Mouse (Mus musculus): ENCODE measurements at regions not wholly inside any gene's neighbourhood (a gene's known extent, or its start where the extent isn't known, plus 50 kb on each side); places are given as distances from the start of the nearest gene placed in this dataset.
A peak's percentile ranks its signal among the peaks of the same experiment; 100 is the strongest.

GRCm38 (mm10) chr19:50087277-50087676, 591.2 kb downstream of the Sorcs1 start:
- peak in 1 of 2 experiments; percentile 13 for DNase-seq (ENCODE audit: extremely low spot score in 1 of 2, low spot score in 2 of 2)
- intact Hi-C loops (cut with DNase I): no loop called here

- intact Hi-C loops (cut with DNase I): no loop called here
- DNase-seq (ENCODE audit: extremely low spot score in 1 of 2, low spot score in 2 of 2): no peak
Observed at GRCm38 (mm10) chr19:50077427-50078040, 600.9 kb downstream of the Sorcs1 start.

GRCm38 (mm10) chr19:50060448-50060847, 618.0 kb downstream of the Sorcs1 start:
- intact Hi-C loops (cut with DNase I): no loop called here

GRCm38 (mm10) chr19:50052910-50053309, 625.5 kb downstream of the Sorcs1 start:
- no peak for DNase-seq (ENCODE audit: extremely low spot score in 1 of 2, low spot score in 2 of 2)
- intact Hi-C loops (cut with DNase I): no loop called here

More at GRCm38 (mm10) chr19:50060448-50060847, 618.0 kb downstream of the Sorcs1 start:
- no peak for DNase-seq (ENCODE audit: extremely low spot score in 1 of 2, low spot score in 2 of 2)

- intact Hi-C loops (cut with DNase I): no loop called here
- DNase-seq (ENCODE audit: extremely low spot score in 1 of 2, low spot score in 2 of 2): no peak
Observed at GRCm38 (mm10) chr19:50045761-50046160, 632.7 kb downstream of the Sorcs1 start.

GRCm38 (mm10) chr19:50013659-50014058, 664.8 kb downstream of the Sorcs1 start:
- peak; percentile 20 for DNase-seq (ENCODE audit: extremely low spot score in 1 of 2, low spot score in 2 of 2)
- intact Hi-C loops (cut with DNase I): no loop called here

GRCm38 (mm10) chr19:50005248-50005647, 673.2 kb downstream of the Sorcs1 start:
- no peak for DNase-seq (ENCODE audit: extremely low spot score in 1 of 2, low spot score in 2 of 2)
- intact Hi-C loops (cut with DNase I): no loop called here

- intact Hi-C loops (cut with DNase I): no loop called here
- no peak for DNase-seq (ENCODE audit: extremely low spot score in 1 of 2, low spot score in 2 of 2)
Observed at GRCm38 (mm10) chr19:49985826-49986225, 692.6 kb downstream of the Sorcs1 start.

GRCm38 (mm10) chr19:49966284-49966841, 712.1 kb downstream of the Sorcs1 start:
- intact Hi-C loops (cut with DNase I): no loop called here
- peak; percentile 1 to 16 for DNase-seq (ENCODE audit: extremely low spot score in 1 of 2, low spot score in 2 of 2)

GRCm38 (mm10) chr19:49964679-49965078, 713.8 kb downstream of the Sorcs1 start:
- DNase-seq (ENCODE audit: extremely low spot score in 1 of 2, low spot score in 2 of 2): peak in 1 of 2 experiments; percentile 6
- intact Hi-C loops (cut with DNase I): no loop called here

GRCm38 (mm10) chr19:49958517-49958916, 719.9 kb downstream of the Sorcs1 start:
- intact Hi-C loops (cut with DNase I): no loop called here
- DNase-seq (ENCODE audit: extremely low spot score in 1 of 2, low spot score in 2 of 2): no peak

- DNase-seq (ENCODE audit: extremely low spot score in 1 of 2, low spot score in 2 of 2): no peak
- intact Hi-C loops (cut with DNase I): no loop called here
Observed at GRCm38 (mm10) chr19:49931202-49931601, 747.2 kb downstream of the Sorcs1 start.

- DNase-seq (ENCODE audit: extremely low spot score in 1 of 2, low spot score in 2 of 2): no peak
- intact Hi-C loops (cut with DNase I): no loop called here
Observed at GRCm38 (mm10) chr19:49911738-49912137, 766.7 kb downstream of the Sorcs1 start.

- DNase-seq (ENCODE audit: extremely low spot score in 1 of 2, low spot score in 2 of 2): no peak
- intact Hi-C loops (cut with DNase I): no loop called here
Observed at GRCm38 (mm10) chr19:49880241-49880640, 798.2 kb downstream of the Sorcs1 start.

GRCm38 (mm10) chr19:49860761-49861160, 817.7 kb downstream of the Sorcs1 start:
- peak; percentile 30 to 40 for DNase-seq (ENCODE audit: extremely low spot score in 1 of 2, low spot score in 2 of 2)
- intact Hi-C loops (cut with DNase I): no loop called here

GRCm38 (mm10) chr19:49855481-49856035, 822.9 kb downstream of the Sorcs1 start:
- intact Hi-C loops (cut with DNase I): no loop called here
- peak in 1 of 2 experiments; percentile 6 for DNase-seq (ENCODE audit: extremely low spot score in 1 of 2, low spot score in 2 of 2)

GRCm38 (mm10) chr19:49841984-49842383, 836.5 kb downstream of the Sorcs1 start:
- intact Hi-C loops (cut with DNase I): no loop called here
- DNase-seq (ENCODE audit: extremely low spot score in 1 of 2, low spot score in 2 of 2): no peak

GRCm38 (mm10) chr19:49839153-49839911, 839.1 kb downstream of the Sorcs1 start:
- intact Hi-C loops (cut with DNase I): no loop called here
- no peak for DNase-seq (ENCODE audit: extremely low spot score in 1 of 2, low spot score in 2 of 2)

GRCm38 (mm10) chr19:49830918-49831317, 847.5 kb downstream of the Sorcs1 start:
- intact Hi-C loops (cut with DNase I): no loop called here
- DNase-seq (ENCODE audit: extremely low spot score in 1 of 2, low spot score in 2 of 2): no peak
